Mouse (Mus musculus): ENCODE data around the gene Tmem131. TPM values are rescaled to one million over a fixed set of nuclear protein-coding genes. Genes with fewer than 3 reads are reported as not detected.

The Tmem131 gene
- polyA plus RNA-seq, 1 experiment from 2014 or later, result 31.3 TPM

DNA sequence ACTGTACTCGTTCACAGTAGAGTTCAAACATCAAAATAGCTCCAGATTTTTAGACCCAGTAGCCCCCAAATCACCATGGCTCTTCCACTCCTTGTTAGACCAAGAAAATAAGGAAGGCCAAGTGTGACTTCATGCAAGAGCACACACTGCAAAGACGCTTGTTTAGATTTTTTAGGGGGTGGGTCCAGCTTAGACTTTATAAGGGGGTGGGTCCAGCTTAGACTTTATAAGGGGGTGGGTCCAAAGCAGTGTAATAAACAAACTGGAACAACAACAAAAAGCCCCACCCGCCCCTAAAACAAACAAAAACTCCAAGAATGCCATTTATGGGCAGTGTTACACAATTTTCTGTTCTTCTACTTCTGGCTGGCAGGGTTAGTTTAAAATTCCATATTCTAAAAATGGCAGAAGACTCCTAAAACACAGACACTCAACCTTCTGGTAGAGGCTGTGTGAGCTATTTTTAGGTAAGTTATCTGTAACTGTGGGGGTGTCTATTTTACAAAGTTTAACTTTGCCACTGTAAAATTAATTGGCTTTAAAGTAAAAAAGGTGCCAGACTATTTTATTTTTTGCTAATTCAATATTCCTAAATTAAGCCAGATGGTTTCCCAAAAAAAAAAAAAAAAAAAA, 143.0 kb downstream of the Tmem131 start:
- 73% methylated on average over 3 of the region's 3 CpGs for WGBS
- Histone ChIP-seq H3K9me3 (ENCODE audit: control insufficient read depth, low read depth, low read length) (no peaks in the 10 kb centered on the region), H3K9ac (replicated peaks; ENCODE audit: low read depth, low read length) (no peak overlapping the region), H3K27me3 (ENCODE audit: control insufficient read depth, insufficient read depth, low read length) (no peaks in the 10 kb centered on the region), H3K4me2 (replicated peaks; ENCODE audit: low read depth, low read length) (no peak overlapping the region), H3K36me3 (ENCODE audit: control insufficient read depth, insufficient read depth, low read length) (peaks cover 64% of the 10 kb centered on the region), H3K4me3 (ENCODE audit: low read depth, low read length) (no peak overlapping the region), H3K4me1 (ENCODE audit: control insufficient read depth, insufficient read depth, low read length) (no peaks in the 10 kb centered on the region), H3K27ac (ENCODE audit: low read length) (no peak overlapping the region)
- no peak for ATAC-seq (ENCODE audit: insufficient number of reproducible peaks, insufficient read depth, low FRiP score, low read depth)

- no peaks in the 10 kb centered on the region for H3K4me1 ChIP-seq (ENCODE audit: control insufficient read depth, insufficient read depth, low read length)
- H3K9ac ChIP-seq (replicated peaks; ENCODE audit: low read depth, low read length), result no peak overlapping the region
- peaks cover 65% of the 10 kb centered on the region for H3K36me3 ChIP-seq (ENCODE audit: control insufficient read depth, insufficient read depth, low read length)
- 69% methylated on average over 10 of the region's 10 CpGs for WGBS
- H3K27me3 ChIP-seq (ENCODE audit: control insufficient read depth, insufficient read depth, low read length), result no peaks in the 10 kb centered on the region
- no peak overlapping the region for H3K4me2 ChIP-seq (replicated peaks; ENCODE audit: low read depth, low read length)
- no peaks in the 10 kb centered on the region for H3K9me3 ChIP-seq (ENCODE audit: control insufficient read depth, low read depth, low read length)
- ATAC-seq (ENCODE audit: insufficient number of reproducible peaks, insufficient read depth, low FRiP score, low read depth), result no peak
- no peak overlapping the region for H3K27ac ChIP-seq (ENCODE audit: low read length)
- no peak overlapping the region for H3K4me3 ChIP-seq (ENCODE audit: low read depth, low read length)
These were observed 146.0 kb downstream of the Tmem131 start for GRCm38 (mm10) chr1:36797481-36797880.

GRCm38 (mm10) chr1:36796711-36797110, 146.8 kb downstream of the Tmem131 start:
- H3K36me3 ChIP-seq (ENCODE audit: control insufficient read depth, insufficient read depth, low read length), result peaks cover 63% of the 10 kb centered on the region
- WGBS, result 86% methylated on average over 7 of the region's 7 CpGs
- no peaks in the 10 kb centered on the region for H3K27me3 ChIP-seq (ENCODE audit: control insufficient read depth, insufficient read depth, low read length)
- no peak for ATAC-seq (ENCODE audit: insufficient number of reproducible peaks, insufficient read depth, low FRiP score, low read depth)
- no peak overlapping the region for H3K27ac ChIP-seq (ENCODE audit: low read length)
- no peak overlapping the region for H3K4me2 ChIP-seq (replicated peaks; ENCODE audit: low read depth, low read length)
- no peaks in the 10 kb centered on the region for H3K4me1 ChIP-seq (ENCODE audit: control insufficient read depth, insufficient read depth, low read length)
- H3K9ac ChIP-seq (replicated peaks; ENCODE audit: low read depth, low read length), result no peak overlapping the region
- no peak overlapping the region for H3K4me3 ChIP-seq (ENCODE audit: low read depth, low read length)
- H3K9me3 ChIP-seq (ENCODE audit: control insufficient read depth, low read depth, low read length), result no peaks in the 10 kb centered on the region

GRCm38 (mm10) chr1:36789416-36789815, 154.1 kb downstream of the Tmem131 start:
- Histone ChIP-seq H3K9ac (replicated peaks; ENCODE audit: low read depth, low read length) (no peak overlapping the region), H3K9me3 (ENCODE audit: control insufficient read depth, low read depth, low read length) (no peaks in the 10 kb centered on the region), H3K4me2 (replicated peaks; ENCODE audit: low read depth, low read length) (no peak overlapping the region), H3K27ac (ENCODE audit: low read length) (no peak overlapping the region), H3K36me3 (ENCODE audit: control insufficient read depth, insufficient read depth, low read length) (peaks cover 27% of the 10 kb centered on the region), H3K4me1 (ENCODE audit: control insufficient read depth, insufficient read depth, low read length) (no peaks in the 10 kb centered on the region), H3K4me3 (ENCODE audit: low read depth, low read length) (no peak overlapping the region), H3K27me3 (ENCODE audit: control insufficient read depth, insufficient read depth, low read length) (no peaks in the 10 kb centered on the region)
- WGBS, result 81% methylated on average over 8 of the region's 8 CpGs
- ATAC-seq (ENCODE audit: insufficient number of reproducible peaks, insufficient read depth, low FRiP score, low read depth), result no peak

- no peak overlapping the region for H3K4me2 ChIP-seq (replicated peaks; ENCODE audit: low read depth, low read length)
- WGBS, result 88% methylated on average over 7 of the region's 7 CpGs
- no peaks in the 10 kb centered on the region for H3K4me1 ChIP-seq (ENCODE audit: control insufficient read depth, insufficient read depth, low read length)
- no peak for ATAC-seq (ENCODE audit: insufficient number of reproducible peaks, insufficient read depth, low FRiP score, low read depth)
- no peaks in the 10 kb centered on the region for H3K27me3 ChIP-seq (ENCODE audit: control insufficient read depth, insufficient read depth, low read length)
- H3K27ac ChIP-seq (ENCODE audit: low read length), result no peak overlapping the region
- peaks cover 4% of the 10 kb centered on the region; the same call in 1 of the 2 replicates for H3K36me3 ChIP-seq (ENCODE audit: control insufficient read depth, insufficient read depth, low read length)
- no peak overlapping the region for H3K4me3 ChIP-seq (ENCODE audit: low read depth, low read length)
- H3K9ac ChIP-seq (replicated peaks; ENCODE audit: low read depth, low read length), result no peak overlapping the region
- H3K9me3 ChIP-seq (ENCODE audit: control insufficient read depth, low read depth, low read length), result no peaks in the 10 kb centered on the region
These were observed 157.1 kb downstream of the Tmem131 start for GRCm38 (mm10) chr1:36786377-36786776.

DNA sequence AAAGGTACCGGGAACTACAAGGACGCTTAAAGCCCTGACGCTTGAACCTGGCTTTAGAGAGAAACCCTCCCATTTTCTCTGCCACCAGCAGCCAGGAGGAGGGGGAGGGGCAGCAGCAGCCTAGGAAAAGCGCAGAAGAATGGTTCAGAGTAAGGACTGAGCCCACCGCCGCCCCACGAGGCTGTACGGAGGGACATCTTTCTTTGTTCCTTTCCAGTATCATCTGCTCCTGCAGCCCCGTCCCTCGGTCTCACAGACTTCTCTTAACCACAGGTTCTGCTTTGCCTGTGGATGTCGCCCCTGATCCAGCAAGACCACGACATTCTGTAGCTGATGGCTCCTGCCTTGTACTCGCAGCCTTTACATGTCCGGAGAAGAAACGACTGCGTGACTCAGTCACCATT, 158.2 kb downstream of the Tmem131 start:
- H3K4me3 ChIP-seq (ENCODE audit: low read depth, low read length), result peak overlapping the region; percentile 39
- no peaks in the 10 kb centered on the region for H3K27me3 ChIP-seq (ENCODE audit: control insufficient read depth, insufficient read depth, low read length)
- ATAC-seq (ENCODE audit: insufficient number of reproducible peaks, insufficient read depth, low FRiP score, low read depth), result peak; percentile 33; the same call in 1 of the 2 replicates
- H3K36me3 ChIP-seq (ENCODE audit: control insufficient read depth, insufficient read depth, low read length), result no peaks in the 10 kb centered on the region
- H3K9me3 ChIP-seq (ENCODE audit: control insufficient read depth, low read depth, low read length), result no peaks in the 10 kb centered on the region
- WGBS, result under 1% methylated on average over 16 of the region's 16 CpGs
- H3K9ac ChIP-seq (replicated peaks; ENCODE audit: low read depth, low read length), result peak overlapping the region; percentile 15
- H3K4me2 ChIP-seq (replicated peaks; ENCODE audit: low read depth, low read length), result peak overlapping the region; percentile 88
- H3K27ac ChIP-seq (ENCODE audit: low read length), result no peak overlapping the region
- H3K4me1 ChIP-seq (ENCODE audit: control insufficient read depth, insufficient read depth, low read length), result no peaks in the 10 kb centered on the region

GRCm38 (mm10) chr1:36784365-36785134, 158.9 kb downstream of the Tmem131 start:
- Histone ChIP-seq H3K9me3 (ENCODE audit: control insufficient read depth, low read depth, low read length) (no peaks in the 10 kb centered on the region), H3K36me3 (ENCODE audit: control insufficient read depth, insufficient read depth, low read length) (no peaks in the 10 kb centered on the region), H3K9ac (replicated peaks; ENCODE audit: low read depth, low read length) (peak overlapping the region; percentile 15; the same call in 1 of the 2 replicates), H3K4me1 (ENCODE audit: control insufficient read depth, insufficient read depth, low read length) (no peaks in the 10 kb centered on the region), H3K4me3 (ENCODE audit: low read depth, low read length) (peak overlapping the region; percentile 39), H3K27ac (ENCODE audit: low read length) (no peak overlapping the region), H3K27me3 (ENCODE audit: control insufficient read depth, insufficient read depth, low read length) (no peaks in the 10 kb centered on the region), H3K4me2 (replicated peaks; ENCODE audit: low read depth, low read length) (peak overlapping the region; percentile 88)
- WGBS, result 3% methylated on average over 20 of the region's 20 CpGs
- peak; percentile 59; the same call in 1 of the 2 replicates for ATAC-seq (ENCODE audit: insufficient number of reproducible peaks, insufficient read depth, low FRiP score, low read depth)

GRCm38 (mm10) chr1:36782476-36782875, 161.0 kb downstream of the Tmem131 start:
- no peak overlapping the region for H3K4me2 ChIP-seq (replicated peaks; ENCODE audit: low read depth, low read length)
- no peak for ATAC-seq (ENCODE audit: insufficient number of reproducible peaks, insufficient read depth, low FRiP score, low read depth)
- H3K4me3 ChIP-seq (ENCODE audit: low read depth, low read length), result no peak overlapping the region
- 72% methylated on average over 11 of the region's 11 CpGs for WGBS
- no peaks in the 10 kb centered on the region for H3K36me3 ChIP-seq (ENCODE audit: control insufficient read depth, insufficient read depth, low read length)
- no peaks in the 10 kb centered on the region for H3K4me1 ChIP-seq (ENCODE audit: control insufficient read depth, insufficient read depth, low read length)
- H3K27me3 ChIP-seq (ENCODE audit: control insufficient read depth, insufficient read depth, low read length), result no peaks in the 10 kb centered on the region
- no peak overlapping the region for H3K27ac ChIP-seq (ENCODE audit: low read length)
- H3K9me3 ChIP-seq (ENCODE audit: control insufficient read depth, low read depth, low read length), result no peaks in the 10 kb centered on the region
- H3K9ac ChIP-seq (replicated peaks; ENCODE audit: low read depth, low read length), result no peak overlapping the region
